Mouse (Mus musculus) monocyte, adult 2 months (primary cell): ENCODE data around the gene Amy2a5.
"Not testable (repeated sequence)": the region's sequence is repeated elsewhere in the genome, so short reads cannot be mapped to it uniquely, and the experiment has no call there.

Experiments
- DNase-seq, 2 experiments: peaks; one replicate each; pipeline ENCODE4 v3.0.0; 2022; ENCODE audit warnings: low spot score in 2 of 2, low read depth in 1 of 2

The Amy2a5 gene

DNA sequence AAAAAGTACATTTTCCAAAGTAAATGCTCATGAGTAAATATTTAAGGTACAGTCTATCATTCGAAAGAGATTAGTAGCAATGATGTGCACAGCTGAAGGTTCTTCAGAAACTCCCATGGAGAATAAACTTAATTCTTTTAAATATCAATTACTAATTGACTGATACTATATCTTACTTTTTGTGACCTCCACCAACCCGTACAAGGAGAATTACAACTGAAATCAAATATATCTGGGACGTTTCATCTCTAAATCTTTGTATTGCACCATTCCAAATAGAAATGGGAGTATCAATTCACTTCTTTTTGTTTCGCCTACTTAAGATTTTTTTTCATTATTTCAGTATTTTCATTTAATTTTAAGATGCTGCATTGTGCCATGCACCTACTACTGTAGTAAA, at the start of gene Amy2a5:
Gene Amy2a5, minus strand, starts transcription at position 101 of the 400 bp plus-strand sequence.
- DNase-seq, result not testable (repeated sequence)

- not testable (repeated sequence) for DNase-seq
These were observed 32.7 kb upstream of the Amy2a5 start, which contains the start of gene Amy2a4 for GRCm38 (mm10) chr3:113291349-113291748. TSS of gene Amy2a4 (minus strand) at chr3:113291449.

DNA sequence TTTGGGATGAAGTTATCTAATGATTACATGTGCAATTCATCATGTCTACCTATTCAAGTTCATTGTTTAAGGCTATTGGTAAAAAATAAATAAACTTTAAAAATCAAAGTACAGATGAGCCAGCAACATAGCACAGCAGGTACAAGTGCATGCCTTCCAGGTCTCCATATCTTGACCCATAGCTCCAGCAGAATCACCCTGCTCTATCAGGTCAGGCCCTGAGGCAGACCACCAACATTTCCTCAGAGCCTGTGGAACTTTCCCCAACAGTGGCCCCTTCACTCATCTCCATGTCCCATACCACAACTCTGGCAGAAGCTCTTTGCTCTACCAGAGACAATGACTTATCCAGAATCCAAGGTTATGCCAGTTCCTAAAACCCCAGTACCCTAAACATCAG, 21.6 kb upstream of the Amy2a5 start:
- not testable (repeated sequence) for DNase-seq

DNA sequence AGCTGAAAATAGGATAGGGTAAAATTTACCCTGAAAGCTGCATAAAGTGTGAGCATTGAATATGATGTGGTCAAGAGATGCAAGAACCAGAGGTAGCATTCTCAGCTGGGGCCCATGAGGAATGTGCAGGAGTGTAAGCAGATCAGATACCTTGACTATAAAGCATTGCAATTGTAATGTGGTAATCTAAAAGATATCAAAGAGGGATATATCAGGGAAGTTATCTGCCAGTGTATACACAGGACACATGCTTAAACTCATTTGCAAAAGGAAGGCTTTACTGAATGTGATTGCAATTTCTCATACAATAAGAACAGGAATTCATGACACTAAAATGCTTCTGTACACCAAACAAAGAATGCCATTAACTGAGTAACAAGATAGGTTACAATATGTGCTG, 20.9 kb upstream of the Amy2a5 start:
- not testable (repeated sequence) for DNase-seq

DNA sequence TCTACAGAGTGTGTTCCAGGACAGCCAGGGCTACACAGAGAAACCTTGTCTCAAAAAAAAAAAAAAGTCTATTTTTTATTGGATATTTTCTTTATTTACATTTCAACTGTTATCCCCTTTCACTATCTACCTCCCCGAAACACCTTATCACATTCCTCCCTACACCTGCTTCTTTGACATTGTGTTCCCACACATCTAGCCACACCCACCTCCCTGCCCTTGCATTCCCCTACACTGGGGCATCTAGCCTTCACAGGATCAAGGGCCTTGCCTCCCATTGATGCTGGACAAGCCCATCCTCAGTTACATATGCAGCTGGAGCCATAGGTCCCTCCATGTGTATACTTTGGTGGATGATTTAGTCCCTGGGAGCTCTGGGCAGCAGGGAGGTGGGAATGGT, 31.5 kb downstream of the Amy2a5 start:
- DNase-seq, result no peak
